Mouse (Mus musculus) lung, postnatal 10 days (tissue): ENCODE measurements around the gene Rpusd3.
A peak's percentile ranks its signal among the peaks of the same experiment; 100 is the strongest.

Experiments used
- DNase-seq: peaks from one replicate; pipeline ENCODE4 v3.0.0; 2021

Gene Rpusd3

GRCm38 (mm10) chr6:113428006-113428405 is 8.9 kb upstream of the Rpusd3 start:
- no peak for DNase-seq

GRCm38 (mm10) chr6:113427397-113427796 is 8.3 kb upstream of the Rpusd3 start:
- DNase-seq: peak; percentile 61

- DNase-seq: no peak
These were observed 7.6 kb upstream of the Rpusd3 start for GRCm38 (mm10) chr6:113426696-113427095.

GRCm38 (mm10) chr6:113424187-113424586 is 5.0 kb upstream of the Rpusd3 start:
- no peak for DNase-seq

GRCm38 (mm10) chr6:113423000-113423399 is 3.9 kb upstream of the Rpusd3 start:
- DNase-seq: no peak

- DNase-seq: no peak
These were observed 520 bp downstream of the Rpusd3 start for GRCm38 (mm10) chr6:113418441-113419198.

- DNase-seq: no peak
These were observed 2.7 kb downstream of the Rpusd3 start for GRCm38 (mm10) chr6:113416416-113416815.

GRCm38 (mm10) chr6:113410001-113410400 is 9.1 kb downstream of the Rpusd3 start:
- no peak for DNase-seq

GRCm38 (mm10) chr6:113406683-113407082 is 12.5 kb downstream of the Rpusd3 start:
- no peak for DNase-seq

GRCm38 (mm10) chr6:113405483-113405882 is 13.7 kb downstream of the Rpusd3 start:
- DNase-seq: no peak

GRCm38 (mm10) chr6:113404649-113405448 is 14.3 kb downstream of the Rpusd3 start:
- DNase-seq: no peak

GRCm38 (mm10) chr6:113402094-113402493 is 17.0 kb downstream of the Rpusd3 start:
- no peak for DNase-seq

- no peak for DNase-seq
These were observed 22.7 kb downstream of the Rpusd3 start for GRCm38 (mm10) chr6:113396270-113397030.

GRCm38 (mm10) chr6:113395501-113395900 is 23.6 kb downstream of the Rpusd3 start:
- no peak for DNase-seq

GRCm38 (mm10) chr6:113394811-113395210 is 24.3 kb downstream of the Rpusd3 start:
- no peak for DNase-seq

- no peak for DNase-seq
These were observed 25.2 kb downstream of the Rpusd3 start for GRCm38 (mm10) chr6:113393951-113394350.

- peak; percentile 44 for DNase-seq
These were observed 26.6 kb downstream of the Rpusd3 start for GRCm38 (mm10) chr6:113392387-113393071.

- DNase-seq: no peak
These were observed 27.1 kb downstream of the Rpusd3 start for GRCm38 (mm10) chr6:113392015-113392386.

- DNase-seq: no peak
These were observed 28.4 kb downstream of the Rpusd3 start for GRCm38 (mm10) chr6:113390715-113391114.

GRCm38 (mm10) chr6:113388960-113389359 is 30.2 kb downstream of the Rpusd3 start, which contains the start of gene Ttll3:
TSS of gene Ttll3 (plus strand) at chr6:113389260.
- DNase-seq: no peak

- DNase-seq: no peak
These were observed 33.1 kb downstream of the Rpusd3 start for GRCm38 (mm10) chr6:113386025-113386424.

GRCm38 (mm10) chr6:113385160-113385714 is 33.9 kb downstream of the Rpusd3 start:
- DNase-seq: no peak
